Mouse (Mus musculus): ENCODE measurements around the gene Nlrc5.

GRCm38 (mm10) chr8:94469656-94470055 is 35.5 kb downstream of the Nlrc5 start:
- TF ChIP-seq POLR2A (IDR thresholded peaks at IDR 0.05; ENCODE audit: borderline replicate concordance, control insufficient read depth, low read depth, low read length) (no peak), CTCF (IDR thresholded peaks at IDR 0.05; ENCODE audit: control insufficient read depth, insufficient read depth, low read length) (no peak)
